Mouse (Mus musculus) kidney, postnatal 36 days (tissue): ENCODE results near the gene Olfr196.
"Not testable (repeated sequence)": the region's sequence is repeated elsewhere in the genome, so short reads cannot be mapped to it uniquely, and the experiment has no call there.

Source experiments
- DNase-seq, 2 experiments: peaks; one replicate each; pipeline ENCODE4 v3.0.0; 2021 to 2022; ENCODE audit warnings: mixed read lengths in 2 of 2

The Olfr196 gene

GRCm38 (mm10) chr16:59170354-59170753 is at the start of gene Olfr196:
Gene Olfr196 (minus strand): TSS chr16:59170454.
- DNase-seq: no peak

- not testable (repeated sequence) for DNase-seq
Observed at GRCm38 (mm10) chr16:59219667-59220066, 49.4 kb upstream of the Olfr196 start, which contains the start of gene Olfr199. Gene Olfr199 (minus strand): TSS chr16:59219767.

- DNase-seq: not testable (repeated sequence)
Observed at GRCm38 (mm10) chr16:59217861-59218260, 47.6 kb upstream of the Olfr196 start.

GRCm38 (mm10) chr16:59203433-59203832 is 33.2 kb upstream of the Olfr196 start, which contains the start of gene Olfr198:
Gene Olfr198 (minus strand): TSS chr16:59203533.
- not testable (repeated sequence) for DNase-seq

GRCm38 (mm10) chr16:59151996-59152395 is 18.3 kb downstream of the Olfr196 start:
- DNase-seq: no peak

GRCm38 (mm10) chr16:59146746-59147145 is 23.5 kb downstream of the Olfr196 start, which contains the start of gene Olfr195:
Gene Olfr195 (plus strand): TSS chr16:59147046.
- no peak for DNase-seq

GRCm38 (mm10) chr16:59141105-59141504 is 29.1 kb downstream of the Olfr196 start:
- peak in 1 of 2 experiments; percentile 0 for DNase-seq

GRCm38 (mm10) chr16:59130740-59131139 is 39.5 kb downstream of the Olfr196 start:
- no peak for DNase-seq

- DNase-seq: no peak
Observed at GRCm38 (mm10) chr16:59120969-59121368, 49.3 kb downstream of the Olfr196 start, which contains the start of gene Olfr194. Gene Olfr194 (minus strand): TSS chr16:59121069.
